Mouse (Mus musculus): ENCODE data around the gene Mxra8.

DNA sequence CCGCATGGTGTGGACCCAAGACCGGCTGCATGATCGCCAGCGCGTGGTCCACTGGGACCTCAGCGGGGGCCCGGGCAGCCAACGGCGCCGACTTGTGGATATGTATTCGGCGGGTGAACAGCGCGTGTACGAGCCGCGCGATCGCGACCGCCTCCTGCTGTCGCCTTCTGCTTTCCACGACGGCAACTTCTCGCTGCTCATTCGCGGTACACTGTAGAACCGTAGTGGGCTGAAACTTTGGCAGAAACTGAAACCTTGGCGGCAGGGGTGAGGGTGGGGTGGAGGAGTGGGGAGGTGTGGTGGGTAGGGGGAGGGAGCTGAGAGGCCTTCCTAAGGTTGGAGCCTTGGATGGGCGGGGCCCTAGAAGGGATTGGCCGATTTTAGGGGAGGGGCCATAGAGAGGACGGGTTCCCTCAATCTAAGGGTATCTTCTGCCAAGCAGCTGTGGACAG is 1.5 kb downstream of the Mxra8 start:
- TF ChIP-seq GATA1 (IDR thresholded peaks at IDR 0.05; ENCODE audit: borderline replicate concordance, low read length) (no peak), CTCF (IDR thresholded peaks at IDR 0.05; ENCODE audit: low read depth, low read length) (no peak), GATA2 (IDR thresholded peaks at IDR 0.05; ENCODE audit: borderline replicate concordance, low read depth, low read length) (no peak), POLR2AphosphoS5 (IDR thresholded peaks at IDR 0.05; ENCODE audit: insufficient replicate concordance, low read depth, low read length) (no peak)
